Mouse (Mus musculus) thymus, adult 2 months (tissue): ENCODE results near the gene Ifit3b. TPM values are rescaled to one million over a fixed set of nuclear protein-coding genes. Genes with fewer than 3 reads are reported as not detected.
"Not testable (repeated sequence)": the region's sequence is repeated elsewhere in the genome, so short reads cannot be mapped to it uniquely, and the experiment has no call there.

Experiments
- DNase-seq: peaks from one replicate; pipeline ENCODE4 v3.0.0; 2021
- H3K27ac ChIP-seq: fragments of 200-500 bp; 2 replicates; pipeline ENCODE4 v1.5.1; 2012; ENCODE audit warnings: low read length, control low read depth; ENCODE audit not compliant: control insufficient read depth, insufficient read depth
- H3K27me3 ChIP-seq: fragments of 200-500 bp; 2 replicates; pipeline ENCODE4 v1.6.1; 2012; ENCODE audit warnings: mild to moderate bottlenecking, low read length, moderate library complexity, mixed read lengths; ENCODE audit not compliant: control insufficient read depth, insufficient read depth
- H3K36me3 ChIP-seq: fragments of 200-500 bp; 2 replicates; pipeline ENCODE4 v1.6.1; 2012; ENCODE audit warnings: mild to moderate bottlenecking, low read length, moderate library complexity; ENCODE audit not compliant: control insufficient read depth, insufficient read depth
- H3K4me1 ChIP-seq: fragments of 200-500 bp; replicated peaks from 2 replicates; pipeline ENCODE4 v1.6.1; 2012; ENCODE audit warnings: low read length; ENCODE audit not compliant: control insufficient read depth, insufficient read depth
- H3K4me3 ChIP-seq: fragments of 200-500 bp; 2 replicates; pipeline ENCODE4 v1.5.1; 2012; ENCODE audit warnings: mild to moderate bottlenecking, low read length, control low read depth, moderate library complexity; ENCODE audit not compliant: control insufficient read depth, insufficient read depth
- CTCF ChIP-seq: fragments of 200-500 bp; IDR thresholded peaks from 2 replicates; pipeline ENCODE4 v1.5.1; 2012; ENCODE audit warnings: mild to moderate bottlenecking, control low read depth, low read length, moderate library complexity, borderline replicate concordance; ENCODE audit not compliant: control insufficient read depth, poor library complexity, insufficient read depth; ENCODE audit errors: extremely low read depth
- POLR2A ChIP-seq: fragments of 200-500 bp; IDR thresholded peaks from 2 replicates; pipeline ENCODE4 v1.6.1; 2012; ENCODE audit warnings: mild to moderate bottlenecking, low read length, control low read depth, moderate library complexity; ENCODE audit not compliant: control insufficient read depth, poor library complexity, insufficient read depth; ENCODE audit errors: extremely low read depth
- WGBS: fragments of 180-500 bp; shearing (Covaris S2); methylation state at CpG from one replicate; pipeline ENCODE4 v1.1.7; 2018; 5-methylcytosine and 5-hydroxymethylcytosine counted together
- polyA plus RNA-seq: library from polyadenylated mRNA; depleted of rRNA; stranded (reverse); fragments of >200 nt; gene quantifications from 2 replicates; pipeline ENCODE4 v1.2.3, GENCODE M21; 2012; rRNA removed

Gene Ifit3b
- polyA plus RNA-seq, result 1.5 and 2.3 TPM in 2 replicates

DNA sequence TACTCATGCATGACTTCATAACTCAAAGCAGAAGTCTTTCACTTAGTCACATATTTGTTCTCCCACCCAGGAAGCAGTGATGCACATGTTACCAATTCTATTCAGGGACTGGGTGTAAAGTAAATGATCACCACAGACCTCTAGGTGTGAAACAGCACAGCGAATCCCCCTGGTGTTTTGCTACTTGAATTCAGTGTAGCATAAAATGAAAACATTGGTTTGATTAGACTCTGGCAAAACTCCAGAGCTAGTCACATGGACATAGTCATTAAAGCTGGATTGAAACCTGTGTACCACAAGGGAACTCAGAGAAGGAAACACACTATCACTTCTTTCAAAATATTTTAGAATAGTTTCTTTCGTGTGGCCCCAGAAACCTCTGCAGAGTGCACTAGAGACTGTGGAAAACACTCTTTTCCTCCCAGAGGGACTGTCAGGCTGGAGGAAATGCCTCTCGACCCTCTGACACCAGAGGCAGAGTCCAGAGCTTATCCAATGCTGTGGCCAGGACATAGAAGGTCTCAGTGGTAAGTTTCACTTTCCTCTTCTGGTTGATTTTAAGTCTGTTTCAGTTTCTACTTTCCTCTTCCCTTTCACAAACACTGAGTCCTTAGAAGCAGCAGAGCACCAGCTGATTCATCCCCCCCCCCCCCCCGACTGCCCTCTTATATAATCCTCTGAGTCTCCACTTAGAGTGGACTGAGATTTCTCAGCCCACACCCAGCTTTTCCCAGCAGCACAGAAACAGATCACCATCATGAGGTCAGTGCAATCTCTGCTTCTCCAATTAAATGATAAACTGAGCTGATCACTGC, at the start of gene Ifit3b:
Ifit3b (plus strand) TSS at position 734 of the 815 bp plus-strand sequence.
- DNase-seq, H3K4me1 ChIP-seq, H3K27me3 ChIP-seq, H3K36me3 ChIP-seq, H3K4me3 ChIP-seq: not testable (repeated sequence)
- WGBS, result 27% methylated on average over 4 of the region's 4 CpGs
- H3K27ac ChIP-seq, result peak within 1 kb of the TSS; percentile 81

DNA sequence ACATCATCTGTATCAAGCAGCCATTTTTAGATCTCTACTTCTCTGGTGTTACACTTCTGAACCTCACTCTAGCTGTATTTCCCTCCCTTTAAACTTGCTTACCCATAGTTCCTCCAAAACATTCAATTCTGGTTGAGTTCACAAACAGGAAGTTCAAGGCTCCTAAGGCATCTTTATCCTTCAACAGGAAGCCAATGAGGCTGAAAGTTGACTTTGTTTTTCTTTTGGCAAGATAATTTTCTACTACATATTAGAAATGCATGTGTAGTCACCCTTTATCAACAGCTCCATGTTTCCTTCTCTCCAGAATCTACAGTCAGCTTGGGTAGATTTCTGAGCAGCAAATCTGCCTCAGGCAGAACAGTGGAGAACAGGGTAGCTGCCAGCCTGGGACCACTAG, 45.2 kb upstream of the Ifit3b start:
- no peak for DNase-seq
- Histone ChIP-seq H3K27ac (0 out of 2 replicates have a peak overlapping the region, but pooled peaks have one; percentile 25), H3K4me1 (no peaks in the 10 kb centered on the region; the same call in none of the 2 replicates), H3K4me3 (no peak overlapping the region), H3K27me3 (no peaks in the 10 kb centered on the region), H3K36me3 (no peaks in the 10 kb centered on the region)
- TF ChIP-seq CTCF, result no peak
- TF ChIP-seq POLR2A, result no peak

DNA sequence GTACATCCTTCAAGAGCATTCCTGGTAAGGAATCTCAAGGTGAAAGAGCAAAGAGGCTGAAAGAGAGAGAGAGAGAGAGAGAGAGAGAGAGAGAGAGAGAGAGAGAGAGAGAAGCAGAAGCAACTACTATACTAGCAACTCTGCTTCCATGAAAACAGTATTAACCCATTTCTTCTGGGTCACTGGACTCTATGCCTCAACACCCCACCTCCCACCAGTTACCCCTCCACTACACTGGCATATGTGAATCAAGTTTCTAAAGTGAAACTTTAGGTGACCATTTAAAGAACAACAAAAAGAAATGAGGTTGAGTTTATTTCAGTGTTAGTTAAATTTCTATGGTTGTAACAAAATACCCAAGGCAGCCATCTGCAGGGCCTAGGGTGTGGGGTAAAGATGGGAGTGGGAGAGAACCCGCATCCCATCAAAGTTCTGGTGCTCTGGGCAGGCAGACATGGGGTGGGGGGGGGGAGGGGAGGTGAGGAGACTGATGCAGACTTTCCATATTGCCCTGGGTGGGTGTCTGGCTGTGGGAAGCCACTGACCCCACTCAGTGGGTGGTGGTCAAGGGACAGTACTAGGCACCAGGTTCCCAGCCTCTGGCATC, 41.5 kb upstream of the Ifit3b start:
- no peaks in the 10 kb centered on the region for H3K27me3 ChIP-seq
- H3K4me3 ChIP-seq, result no peak overlapping the region
- H3K36me3 ChIP-seq, result no peaks in the 10 kb centered on the region
- 96% methylated on average over 1 of the region's 1 CpGs for WGBS
- H3K27ac ChIP-seq, result no peak overlapping the region
- peaks cover 5% of the 10 kb centered on the region for H3K4me1 ChIP-seq
- no peak for DNase-seq
- TF ChIP-seq CTCF (no peak), POLR2A (no peak)

DNA sequence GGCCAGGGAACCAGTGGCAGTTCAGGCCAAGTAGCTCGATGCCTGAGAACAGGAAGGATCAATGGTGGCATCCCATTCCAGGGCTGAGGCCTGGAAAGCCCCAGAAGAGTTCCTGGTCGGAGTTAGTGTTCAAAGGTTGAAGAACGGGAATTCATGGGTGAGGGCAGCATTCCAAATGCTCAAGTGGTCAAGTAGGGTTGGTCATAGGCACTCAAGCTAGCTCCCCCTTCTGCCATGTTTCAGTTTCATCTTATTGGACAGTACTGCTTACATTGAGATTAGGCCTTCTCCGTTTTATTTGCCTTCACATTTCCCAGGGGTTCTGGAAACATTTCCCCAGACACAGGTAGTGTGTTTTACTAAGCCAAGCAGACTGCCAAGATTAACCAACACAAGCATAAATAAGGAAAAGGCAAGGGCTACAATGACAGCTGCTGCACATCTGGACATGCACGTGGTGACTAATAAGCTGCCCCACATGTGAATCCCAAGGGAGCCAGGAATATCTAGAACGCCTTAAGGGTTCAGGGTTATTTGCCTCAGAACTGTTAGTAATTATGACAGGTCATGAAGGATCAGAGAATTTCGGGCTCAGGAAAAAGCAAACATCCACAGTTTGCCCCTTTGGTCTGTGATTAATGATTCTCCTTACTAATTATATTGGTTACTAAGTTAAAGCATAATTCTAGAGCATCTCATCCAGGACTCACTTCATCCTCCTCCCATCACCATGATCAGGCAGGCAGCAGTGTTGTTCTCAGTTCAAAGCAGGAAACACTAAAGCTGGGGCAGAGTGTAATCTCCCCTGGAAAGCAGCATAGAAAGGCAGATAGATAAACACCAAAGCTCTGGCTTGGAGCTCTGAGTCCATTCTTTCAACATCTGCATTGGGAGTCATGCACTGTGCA, 38.5 kb upstream of the Ifit3b start:
- Histone ChIP-seq H3K27ac (no peak overlapping the region), H3K4me1 (peaks cover 5% of the 10 kb centered on the region; the same call in 1 of the 2 replicates), H3K27me3 (no peaks in the 10 kb centered on the region), H3K4me3 (no peak overlapping the region), H3K36me3 (peaks cover 14% of the 10 kb centered on the region)
- DNase-seq, result no peak
- TF ChIP-seq CTCF (no peak), POLR2A (no peak)
- WGBS, result 97% methylated on average over 7 of the region's 7 CpGs

DNA sequence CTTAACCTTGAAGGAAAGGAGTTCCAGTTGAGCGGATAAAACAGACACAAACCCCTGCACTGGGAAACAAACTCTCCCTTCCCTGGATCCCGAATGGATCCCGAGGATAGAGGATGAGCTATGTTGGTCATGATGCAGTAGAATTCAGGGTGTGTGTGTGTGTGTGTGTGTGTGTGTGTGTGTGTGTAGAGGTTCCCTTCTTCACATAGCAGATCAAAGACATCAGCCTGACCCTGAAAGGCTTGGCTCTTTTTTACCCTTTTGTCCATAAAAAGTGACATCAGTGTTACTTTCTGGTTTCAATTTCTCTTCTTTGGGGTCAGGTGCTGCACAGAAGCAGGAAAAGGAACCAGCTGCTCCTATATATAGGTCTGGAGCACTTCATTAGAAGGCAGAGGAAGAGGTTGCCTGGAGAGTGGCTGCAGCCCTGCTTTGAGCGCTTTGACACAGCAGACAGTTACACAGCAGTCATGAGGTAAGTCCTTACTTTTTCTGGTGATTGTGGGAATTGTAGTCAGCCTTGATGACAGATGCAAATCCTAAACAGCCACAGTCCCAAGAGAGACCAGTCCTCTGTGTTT, 37.8 kb upstream of the Ifit3b start:
- Histone ChIP-seq H3K27ac (no peak overlapping the region; the same call in 1 of the 2 replicates), H3K27me3 (no peaks in the 10 kb centered on the region), H3K4me1 (peaks cover 5% of the 10 kb centered on the region; the same call in 1 of the 2 replicates), H3K36me3 (peaks cover 19% of the 10 kb centered on the region), H3K4me3 (no peak overlapping the region)
- WGBS, result 66% methylated on average over 4 of the region's 4 CpGs
- no peak for DNase-seq
- TF ChIP-seq POLR2A (no peak), CTCF (no peak)

DNA sequence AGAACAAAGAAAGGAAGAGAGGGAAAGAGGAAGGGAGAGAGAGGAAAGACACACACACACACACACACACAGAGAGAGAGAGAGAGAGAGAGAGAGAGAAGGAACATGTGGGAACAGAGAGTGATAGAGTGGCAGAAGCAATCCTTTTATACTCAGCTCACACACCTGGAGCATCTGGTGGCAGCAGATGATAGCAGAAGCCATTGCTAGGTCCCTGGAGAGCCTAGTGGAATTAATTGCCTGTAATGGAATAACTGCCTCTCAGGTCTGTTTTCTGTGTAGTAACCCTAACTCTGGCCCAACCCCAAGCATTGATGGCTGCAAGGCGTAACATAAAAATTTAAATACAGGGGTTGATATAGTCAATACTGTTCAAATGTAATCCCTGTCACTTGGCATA, 36.7 kb upstream of the Ifit3b start:
- H3K27me3 ChIP-seq, result no peaks in the 10 kb centered on the region
- TF ChIP-seq POLR2A, result no peak
- no peak for TF ChIP-seq CTCF
- peaks cover 5% of the 10 kb centered on the region; the same call in 1 of the 2 replicates for H3K4me1 ChIP-seq
- H3K4me3 ChIP-seq, result no peak overlapping the region
- WGBS, result 95% methylated on average over 1 of the region's 1 CpGs
- peaks cover 23% of the 10 kb centered on the region for H3K36me3 ChIP-seq
- no peak for DNase-seq
- no peak overlapping the region; the same call in 1 of the 2 replicates for H3K27ac ChIP-seq
